Mouse (Mus musculus) heart, postnatal 36 days (tissue): ENCODE measurements around the gene Nr4a1. TPM values are rescaled to one million over a fixed set of nuclear protein-coding genes. Genes with fewer than 3 reads are reported as not detected.

Source experiments
- total RNA-seq, 2 experiments: library from RNA; stranded (reverse); gene quantifications; 2 replicates each; pipeline ENCODE4 v1.2.3; 2021

The Nr4a1 gene
- total RNA-seq, 2 experiments from 2014 or later: 5.2 to 98.5 TPM

Other genes starting within 250 kb of the Nr4a1 start
- gene Gm47841, start 206.9 kb upstream of the Nr4a1 start, total RNA-seq: not detected
- gene Fignl2, start 175.7 kb upstream of the Nr4a1 start, total RNA-seq: 1 to 10 TPM; 1.4 to 2.2 TPM
- not detected for gene Ankrd33, start 138.5 kb upstream of the Nr4a1 start, total RNA-seq
- gene Acvrl1, start 125.7 kb upstream of the Nr4a1 start, total RNA-seq: 10 to 100 TPM; 22.3 to 31.1 TPM
- gene Acvr1b, start 80.2 kb upstream of the Nr4a1 start, total RNA-seq: 10 to 100 TPM; 12.6 to 14.6 TPM
- 10 to 100 TPM; 10.7 to 12.0 TPM for gene Grasp, start 30.1 kb upstream of the Nr4a1 start, total RNA-seq
- gene Atg101, start 30.0 kb downstream of the Nr4a1 start, total RNA-seq: 10 to 100 TPM; 23.7 to 23.9 TPM
- gene 6030408B16Rik, start 38.9 kb downstream of the Nr4a1 start, total RNA-seq: 1 to 10 TPM in 1 of 2 experiments, under 1 TPM in 1; 0.94 to 1.4 TPM
- 1 to 10 TPM; 2.0 to 2.1 TPM for gene Krt80, start 115.9 kb downstream of the Nr4a1 start, total RNA-seq
- 1 to 10 TPM; 2.1 to 2.9 TPM for gene Krt7, start 156.8 kb downstream of the Nr4a1 start, total RNA-seq
- gene Krt87, start 184.5 kb downstream of the Nr4a1 start, total RNA-seq: not detected
- gene Krt88, start 193.5 kb downstream of the Nr4a1 start, total RNA-seq: not detected
- gene Krt81, start 209.5 kb downstream of the Nr4a1 start, total RNA-seq: not detected
- gene Krt86, start 219.2 kb downstream of the Nr4a1 start, total RNA-seq: not detected
- gene Krt83, start 237.2 kb downstream of the Nr4a1 start, total RNA-seq: not detected